Mouse (Mus musculus) spleen, adult 18-20 months (tissue): ENCODE results near the gene 1700018F24Rik.
A peak's percentile ranks its signal among the peaks of the same experiment; 100 is the strongest.
"Not testable (repeated sequence)": the region's sequence is repeated elsewhere in the genome, so short reads cannot be mapped to it uniquely, and the experiment has no call there.

ENCODE experiments used
- DNase-seq, 2 experiments: peaks; one replicate each; pipeline ENCODE4 v3.0.0; 2022; ENCODE audit warnings: mixed read lengths in 2 of 2

Gene 1700018F24Rik

GRCm38 (mm10) chr5:145083201-145083600, 40.4 kb downstream of the 1700018F24Rik start:
- not testable (repeated sequence) for DNase-seq

- peak; percentile 89 to 92 for DNase-seq
Observed at GRCm38 (mm10) chr5:145083632-145084451, 41.1 kb downstream of the 1700018F24Rik start, which contains the start of the genes Arpc1a and Kpna7. Arpc1a (plus strand) TSS chr5:145083830. Kpna7 (minus strand) TSS chr5:145084030.

- no peak for DNase-seq
Observed at GRCm38 (mm10) chr5:145084822-145085221, 42.0 kb downstream of the 1700018F24Rik start.

GRCm38 (mm10) chr5:145088186-145088585, 45.4 kb downstream of the 1700018F24Rik start:
- no peak for DNase-seq

DNA sequence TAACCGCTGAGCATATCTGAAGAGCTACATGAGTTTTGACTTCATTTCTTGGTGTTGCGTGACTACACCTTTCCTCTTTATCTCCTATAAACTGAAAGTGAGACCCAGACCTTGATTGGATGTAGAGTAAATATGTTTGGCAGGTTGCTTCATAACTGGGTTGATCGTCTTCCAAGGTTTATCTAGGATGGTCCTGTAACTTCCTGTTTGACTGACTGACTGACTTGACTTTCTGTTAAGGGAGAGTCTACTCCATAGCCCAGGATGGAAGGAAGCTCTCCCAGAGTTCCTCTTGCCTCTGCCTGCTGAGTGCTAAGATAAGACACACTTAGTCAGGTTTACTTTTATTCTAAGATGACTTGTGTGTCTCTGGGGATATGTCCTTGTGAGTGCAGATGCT, 47.1 kb downstream of the 1700018F24Rik start:
- no peak for DNase-seq
